Comparison of ENCODE assay signal across 9 mouse cellular contexts in the genomic region with DNA sequence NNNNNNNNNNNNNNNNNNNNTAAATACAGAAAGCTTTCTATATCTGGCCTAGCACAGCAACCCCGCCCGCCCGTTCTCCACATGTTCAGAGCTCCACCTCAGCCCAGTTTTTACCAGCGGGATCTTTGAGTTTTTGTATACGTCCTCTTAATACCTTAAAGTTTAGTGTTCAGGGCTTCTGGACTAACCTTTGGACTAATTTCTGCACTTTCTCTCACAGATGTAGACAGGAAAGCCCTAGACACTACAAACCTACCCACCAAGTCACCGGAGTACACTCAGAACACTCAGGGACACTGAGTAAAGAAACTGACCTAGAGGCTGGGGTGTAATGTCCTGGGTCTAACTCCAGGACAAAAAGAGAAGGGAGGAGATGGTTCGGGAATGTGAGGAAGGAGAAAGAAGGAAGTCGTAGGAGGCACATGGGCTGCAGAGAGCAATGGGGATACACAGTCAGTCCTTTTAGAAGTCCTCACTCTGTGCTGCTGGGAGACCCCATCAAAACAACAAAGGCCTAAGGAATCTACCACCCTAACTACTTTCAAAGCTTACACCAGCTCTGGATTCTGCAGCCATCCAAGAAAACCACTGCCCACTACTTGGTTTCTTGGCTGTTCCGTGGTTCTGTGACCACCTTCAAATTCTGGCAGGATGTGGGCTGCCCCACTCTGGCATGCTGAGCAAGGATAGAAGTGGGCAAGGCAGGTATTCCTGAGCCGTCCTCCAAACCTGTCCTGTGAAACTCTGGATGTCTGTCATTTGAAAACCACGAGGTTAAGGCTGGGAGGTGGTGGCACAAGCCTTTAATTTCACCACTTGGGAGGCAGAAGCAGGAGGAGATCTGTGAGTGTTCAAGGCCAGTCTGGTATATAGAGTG. TPM values are rescaled to one million over a fixed set of nuclear protein-coding genes. Genes with fewer than 3 reads are reported as not detected.
A peak's percentile ranks its signal among the peaks of the same experiment; 100 is the strongest.
DNase-seq lines count a peak whose midpoint lies in the region; ATAC-seq lines count a peak whose summit lies in the region.
"Had no signal": no experiment of that assay in that cellular context is flagged by ENCODE, and none has a peak within 500 bp of the region (broad histone marks: within the 10 kb centered on the region; RNA-seq: fewer than 3 reads in every experiment).

No protein-coding gene starts in this region.

- no peaks in the 10 kb centered on the region for H3K36me3 ChIP-seq in midbrain, embryonic 11.5 days (ENCODE audit: control insufficient read depth, insufficient read depth, low read length)
- H3K36me3 ChIP-seq in midbrain, embryonic 14.5 days (ENCODE audit: control insufficient read depth, insufficient read depth, low read length), result no peaks in the 10 kb centered on the region
- no peaks in the 10 kb centered on the region for H3K36me3 ChIP-seq in limb, embryonic 10.5 days
- H3K36me3 ChIP-seq in stomach, embryonic 16.5 days (ENCODE audit: control insufficient read depth, insufficient read depth, low read length), result no peaks in the 10 kb centered on the region

- H3K4me3 ChIP-seq in midbrain, embryonic 11.5 days (ENCODE audit: low read depth, low read length), result no peak overlapping the region
- no peak overlapping the region for H3K4me3 ChIP-seq in midbrain, embryonic 14.5 days (replicated peaks; ENCODE audit: low read depth, low read length)
- H3K4me3 ChIP-seq in limb, embryonic 10.5 days, result no peak overlapping the region; the same call in 1 of the 2 replicates
- H3K4me3 ChIP-seq in stomach, embryonic 16.5 days (replicated peaks; ENCODE audit: low read length), result peak overlapping the region; percentile 51

- 79% methylated on average over 11 of the region's 11 CpGs for WGBS in midbrain, embryonic 11.5 days
- WGBS in midbrain, embryonic 14.5 days, result 78% methylated on average over 11 of the region's 11 CpGs
- WGBS in limb, embryonic 10.5 days, result 85% methylated on average over 11 of the region's 11 CpGs
- WGBS in stomach, embryonic 16.5 days, result 57% methylated on average over 11 of the region's 11 CpGs

- H3K27ac ChIP-seq in midbrain, embryonic 11.5 days (ENCODE audit: low read depth, low read length), result no peak overlapping the region
- no peak overlapping the region for H3K27ac ChIP-seq in midbrain, embryonic 14.5 days (replicated peaks; ENCODE audit: low read depth, low read length)
- H3K27ac ChIP-seq in limb, embryonic 10.5 days, result peak overlapping the region; percentile 92
- peak overlapping the region; percentile 99 for H3K27ac ChIP-seq in stomach, embryonic 16.5 days (ENCODE audit: low read length)

- no peak overlapping the region for H3K4me2 ChIP-seq in midbrain, embryonic 11.5 days
- no peak overlapping the region; the same call in 1 of the 2 replicates for H3K4me2 ChIP-seq in midbrain, embryonic 14.5 days (ENCODE audit: low read length)
- H3K4me2 ChIP-seq in stomach, embryonic 16.5 days (ENCODE audit: low read depth, low read length), result peak overlapping the region; percentile 88

- H3K9ac ChIP-seq in midbrain, embryonic 11.5 days (ENCODE audit: low read length), result no peak overlapping the region
- no peak overlapping the region for H3K9ac ChIP-seq in midbrain, embryonic 14.5 days (replicated peaks; ENCODE audit: low read length)
- H3K9ac ChIP-seq in stomach, embryonic 16.5 days (ENCODE audit: low read length), result peak overlapping the region; percentile 80

- no peaks in the 10 kb centered on the region; the same call in 1 of the 2 replicates for H3K27me3 ChIP-seq in midbrain, embryonic 11.5 days (ENCODE audit: control insufficient read depth, insufficient read depth, low read length)
- H3K27me3 ChIP-seq in midbrain, embryonic 14.5 days (ENCODE audit: control insufficient read depth, insufficient read depth, low read length), result no peaks in the 10 kb centered on the region
- H3K27me3 ChIP-seq in limb, embryonic 10.5 days (ENCODE audit: low read depth, poor library complexity, severe bottlenecking), result peaks cover 17% of the 10 kb centered on the region
- no peaks in the 10 kb centered on the region for H3K27me3 ChIP-seq in stomach, embryonic 16.5 days (ENCODE audit: control insufficient read depth, insufficient read depth, low read length)
- H3K27me3 ChIP-seq: CH12.LX had no signal

- DNase-seq in gastrocnemius, postnatal 10 days, result peak; percentile 11
- DNase-seq in gastrocnemius, adult 8-10 months (ENCODE audit: low spot score in 2 of 2), result no peak
- DNase-seq in midbrain, embryonic 11.5 days (ENCODE audit: low spot score, missing footprints), result peak; percentile 69
- no peak for DNase-seq in midbrain, embryonic 14.5 days
- no peak for DNase-seq in limb, embryonic 10.5 days (ENCODE audit: low spot score)
- DNase-seq in adrenal gland, adult 8-10 months, result no peak
- no peak for DNase-seq in frontal cortex, postnatal 14 days (ENCODE audit: low spot score in 2 of 2)

- H3K4me1 ChIP-seq in midbrain, embryonic 11.5 days (ENCODE audit: control insufficient read depth, insufficient read depth, low read length), result peaks cover 9% of the 10 kb centered on the region
- H3K4me1 ChIP-seq in midbrain, embryonic 14.5 days (ENCODE audit: control insufficient read depth, insufficient read depth, low read length), result peaks cover 13% of the 10 kb centered on the region
- H3K4me1 ChIP-seq in limb, embryonic 10.5 days, result peaks cover 24% of the 10 kb centered on the region
- peaks cover 70% of the 10 kb centered on the region for H3K4me1 ChIP-seq in stomach, embryonic 16.5 days (ENCODE audit: control insufficient read depth, insufficient read depth, low read length)

- H3K9me3 ChIP-seq in midbrain, embryonic 11.5 days (ENCODE audit: control insufficient read depth, low read length), result no peaks in the 10 kb centered on the region
- H3K9me3 ChIP-seq in midbrain, embryonic 14.5 days (ENCODE audit: control insufficient read depth, low read length), result no peaks in the 10 kb centered on the region
- no peaks in the 10 kb centered on the region for H3K9me3 ChIP-seq in limb, embryonic 10.5 days (replicated peaks)
- no peaks in the 10 kb centered on the region for H3K9me3 ChIP-seq in stomach, embryonic 16.5 days (replicated peaks; ENCODE audit: control insufficient read depth, low read length)

- no peak for ATAC-seq in midbrain, embryonic 11.5 days (ENCODE audit: low FRiP score)
- ATAC-seq in midbrain, embryonic 14.5 days (ENCODE audit: low FRiP score, low TSS enrichment), result no peak
- ATAC-seq in stomach, embryonic 16.5 days (ENCODE audit: insufficient read depth, low FRiP score), result no peak

RNA-seq across cellular contexts. Expression of gene Lmna, which starts 15.8 kb away (rescaled TPM):
- 100 to 1,000 TPM; 189 to 213 TPM for total RNA-seq in gastrocnemius, postnatal 10 days (2021)
- 10 to 100 TPM; 59.0 to 76.0 (median 67.8) TPM for total RNA-seq in gastrocnemius, adult 8-10 months (2022)
- polyA plus RNA-seq in midbrain, embryonic 11.5 days (2014; fragmentation: Nextera tagmentation; extraction: Ambion mirVana), result 17.9 and 21.2 TPM in 2 replicates
- polyA plus RNA-seq in midbrain, embryonic 14.5 days (2014; fragmentation: Nextera tagmentation; extraction: Ambion mirVana), result 31.0 and 34.3 TPM in 2 replicates
- polyA plus RNA-seq in limb, embryonic 10.5 days (2016; fragmentation: Nextera tagmentation; extraction: Ambion mirVana), result 9.2 and 14.5 TPM in 2 replicates
- polyA plus RNA-seq in stomach, embryonic 16.5 days (2015; fragmentation: Nextera tagmentation; extraction: Ambion mirVana), result 266 and 298 TPM in 2 replicates
- total RNA-seq in adrenal gland, adult 8-10 months (2022), result 100 to 1,000 TPM in 3 of 4 experiments, 10 to 100 TPM in 1; 88.2 to 134 (median 124) TPM

RNA-seq across cellular contexts. Expression of gene Sema4a, which starts 33.0 kb away (rescaled TPM):
- total RNA-seq in gastrocnemius, postnatal 10 days (2021), result 1 to 10 TPM; 2.3 to 3.7 TPM
- 1 to 10 TPM in 2 of 4 experiments, under 1 TPM in 2; 0.48 to 1.2 (median 1.00) TPM for total RNA-seq in gastrocnemius, adult 8-10 months (2022)
- 6.3 and 6.8 TPM in 2 replicates for polyA plus RNA-seq in midbrain, embryonic 11.5 days (2014; fragmentation: Nextera tagmentation; extraction: Ambion mirVana)
- polyA plus RNA-seq in midbrain, embryonic 14.5 days (2014; fragmentation: Nextera tagmentation; extraction: Ambion mirVana), result 28.8 and 32.1 TPM in 2 replicates
- 4.7 and 6.7 TPM in 2 replicates for polyA plus RNA-seq in limb, embryonic 10.5 days (2016; fragmentation: Nextera tagmentation; extraction: Ambion mirVana)
- polyA plus RNA-seq in stomach, embryonic 16.5 days (2015; fragmentation: Nextera tagmentation; extraction: Ambion mirVana), result 33.1 and 38.4 TPM in 2 replicates
- total RNA-seq in adrenal gland, adult 8-10 months (2022), result 10 to 100 TPM; 12.2 to 14.0 (median 12.5) TPM

RNA-seq across cellular contexts. Expression of gene Mex3a, which starts 38.3 kb away (rescaled TPM):
- 1 to 10 TPM; 3.0 to 6.3 TPM for total RNA-seq in gastrocnemius, postnatal 10 days (2021)
- total RNA-seq in gastrocnemius, adult 8-10 months (2022), result under 1 TPM; 0.07 to 0.31 (median 0.15) TPM
- polyA plus RNA-seq in midbrain, embryonic 11.5 days (2014; fragmentation: Nextera tagmentation; extraction: Ambion mirVana), result 44.5 and 45.1 TPM in 2 replicates
- 50.8 and 51.8 TPM in 2 replicates for polyA plus RNA-seq in midbrain, embryonic 14.5 days (2014; fragmentation: Nextera tagmentation; extraction: Ambion mirVana)
- 28.9 and 34.8 TPM in 2 replicates for polyA plus RNA-seq in limb, embryonic 10.5 days (2016; fragmentation: Nextera tagmentation; extraction: Ambion mirVana)
- polyA plus RNA-seq in stomach, embryonic 16.5 days (2015; fragmentation: Nextera tagmentation; extraction: Ambion mirVana), result 9.9 and 11.4 TPM in 2 replicates
- total RNA-seq in adrenal gland, adult 8-10 months (2022), result 1 to 10 TPM; 2.8 to 4.3 (median 3.9) TPM

RNA-seq across cellular contexts. Expression of gene Rab25, which starts 54.2 kb away (rescaled TPM):
- not detected for total RNA-seq in gastrocnemius, postnatal 10 days (2021)
- not detected for total RNA-seq in gastrocnemius, adult 8-10 months (2022)
- polyA plus RNA-seq in midbrain, embryonic 11.5 days (2014; fragmentation: Nextera tagmentation; extraction: Ambion mirVana), result 0.25 and 0.86 TPM in 2 replicates
- not detected in 2 replicates for polyA plus RNA-seq in midbrain, embryonic 14.5 days (2014; fragmentation: Nextera tagmentation; extraction: Ambion mirVana)
- polyA plus RNA-seq in limb, embryonic 10.5 days (2016; fragmentation: Nextera tagmentation; extraction: Ambion mirVana), result 1.7 and 3.7 TPM in 2 replicates
- 144 and 197 TPM in 2 replicates for polyA plus RNA-seq in stomach, embryonic 16.5 days (2015; fragmentation: Nextera tagmentation; extraction: Ambion mirVana)
- total RNA-seq in adrenal gland, adult 8-10 months (2022), result not detected

RNA-seq across cellular contexts. Expression of gene Lamtor2, which starts 58.9 kb away (rescaled TPM):
- 10 to 100 TPM; 75.4 to 81.8 TPM for total RNA-seq in gastrocnemius, postnatal 10 days (2021)
- total RNA-seq in gastrocnemius, adult 8-10 months (2022), result 10 to 100 TPM; 83.0 to 95.4 (median 86.1) TPM
- 87.2 and 103 TPM in 2 replicates for polyA plus RNA-seq in midbrain, embryonic 11.5 days (2014; fragmentation: Nextera tagmentation; extraction: Ambion mirVana)
- polyA plus RNA-seq in midbrain, embryonic 14.5 days (2014; fragmentation: Nextera tagmentation; extraction: Ambion mirVana), result 93.4 and 154 TPM in 2 replicates
- 151 and 159 TPM in 2 replicates for polyA plus RNA-seq in limb, embryonic 10.5 days (2016; fragmentation: Nextera tagmentation; extraction: Ambion mirVana)
- polyA plus RNA-seq in stomach, embryonic 16.5 days (2015; fragmentation: Nextera tagmentation; extraction: Ambion mirVana), result 188 and 190 TPM in 2 replicates
- 100 to 1,000 TPM; 138 to 164 (median 144) TPM for total RNA-seq in adrenal gland, adult 8-10 months (2022)

Comparison
In these comparisons a context has a peak if more than half of its experiments do, and no peak if none do; other contexts are left out.
1. DNase-seq: peak in gastrocnemius, postnatal 10 days (single experiment) and midbrain, embryonic 11.5 days (single experiment); none in gastrocnemius, adult 8-10 months (0 of 2), midbrain, embryonic 14.5 days (single experiment), limb, embryonic 10.5 days (single experiment), adrenal gland, adult 8-10 months (single experiment) and frontal cortex, postnatal 14 days (0 of 2).
2. H3K27ac ChIP-seq: peak in limb, embryonic 10.5 days (single experiment) and stomach, embryonic 16.5 days (single experiment); none in midbrain, embryonic 11.5 days (single experiment) and midbrain, embryonic 14.5 days (single experiment).